Mouse (Mus musculus) kidney, adult 2 months (tissue): ENCODE data around the gene Sptbn1.

Source experiments
- CTCF ChIP-seq: fragments of 200-500 bp; conservative IDR thresholded peaks from 2 replicates; pipeline ENCODE4 v1.5.1; 2011; ENCODE audit warnings: low read depth, mild to moderate bottlenecking, control low read depth, low read length, moderate library complexity, mixed read lengths; ENCODE audit not compliant: insufficient read depth, insufficient read length
- POLR2A ChIP-seq: fragments of 200-500 bp; IDR thresholded peaks from one replicate; pipeline ENCODE4 v1.6.1; 2011; ENCODE audit warnings: low read depth, low read length, control low read depth

GRCm38 (mm10) chr11:30221043-30221442, 46.9 kb downstream of the Sptbn1 start:
- TF ChIP-seq CTCF: no peak
- TF ChIP-seq POLR2A: no peak
